Mouse (Mus musculus) layer of hippocampus, postnatal 10 days (tissue): Measurements from ENCODE around the gene AI467606. TPM values are rescaled to one million over a fixed set of nuclear protein-coding genes. Genes with fewer than 3 reads are reported as not detected.

Experiments
- DNase-seq, 2 experiments: peaks; one replicate each; pipeline ENCODE4 v3.0.0; 2021; ENCODE audit warnings: low spot score in 2 of 2
- total RNA-seq, 2 experiments: library from RNA; stranded (reverse); gene quantifications; 2 replicates each; pipeline ENCODE4 v1.2.3; 2021

AI467606 gene
- total RNA-seq, 2 experiments from 2014 or later: 1.3 to 1.4 TPM

- DNase-seq: no peak
These were observed 725 bp upstream of the AI467606 start for GRCm38 (mm10) chr7:127090154-127091113.

GRCm38 (mm10) chr7:127093914-127094313, 2.8 kb downstream of the AI467606 start:
- DNase-seq: no peak

- no peak for DNase-seq
These were observed 5.3 kb downstream of the AI467606 start for GRCm38 (mm10) chr7:127096456-127096855.

DNA sequence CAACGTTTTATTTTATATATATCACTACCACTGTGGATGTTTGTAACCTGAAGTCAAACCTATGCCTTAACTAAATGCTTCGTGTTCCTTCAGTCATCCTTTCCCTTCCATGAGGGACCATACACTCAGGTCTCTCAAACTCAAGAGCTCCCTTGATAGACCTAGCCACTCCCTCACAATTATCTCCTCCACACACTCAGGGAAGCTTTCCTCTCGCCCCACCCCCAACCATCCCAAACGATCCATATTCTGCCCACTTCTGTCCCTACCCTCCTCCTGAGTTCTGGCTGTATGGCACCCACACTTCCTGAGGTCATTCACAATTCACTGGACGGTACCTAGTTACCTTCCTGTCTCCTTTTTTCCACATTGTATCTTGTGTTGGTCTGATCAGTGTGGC, 7.4 kb downstream of the AI467606 start:
- DNase-seq: no peak

DNA sequence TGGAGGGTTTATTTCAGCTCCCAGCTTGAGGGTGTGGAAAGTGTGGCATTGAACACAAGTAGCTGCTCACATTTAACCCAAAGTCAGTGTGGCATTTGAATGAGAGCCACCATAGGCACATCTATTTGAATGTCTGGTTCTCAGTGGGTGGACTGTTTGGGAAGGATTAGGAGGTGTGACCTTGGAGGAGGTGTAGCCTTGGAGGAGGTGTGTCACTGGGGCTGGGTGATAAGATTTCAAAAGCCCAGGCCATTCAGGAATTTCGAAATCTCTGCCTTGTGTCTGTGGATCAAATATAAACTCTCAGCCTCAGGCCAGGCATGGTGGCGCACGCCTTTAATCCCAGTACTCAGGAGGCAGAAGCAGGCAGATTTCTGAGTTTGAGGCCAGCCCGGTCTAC, 7.8 kb downstream of the AI467606 start:
- no peak for DNase-seq

- no peak for DNase-seq
These were observed 8.4 kb downstream of the AI467606 start for GRCm38 (mm10) chr7:127099528-127099927.

DNA sequence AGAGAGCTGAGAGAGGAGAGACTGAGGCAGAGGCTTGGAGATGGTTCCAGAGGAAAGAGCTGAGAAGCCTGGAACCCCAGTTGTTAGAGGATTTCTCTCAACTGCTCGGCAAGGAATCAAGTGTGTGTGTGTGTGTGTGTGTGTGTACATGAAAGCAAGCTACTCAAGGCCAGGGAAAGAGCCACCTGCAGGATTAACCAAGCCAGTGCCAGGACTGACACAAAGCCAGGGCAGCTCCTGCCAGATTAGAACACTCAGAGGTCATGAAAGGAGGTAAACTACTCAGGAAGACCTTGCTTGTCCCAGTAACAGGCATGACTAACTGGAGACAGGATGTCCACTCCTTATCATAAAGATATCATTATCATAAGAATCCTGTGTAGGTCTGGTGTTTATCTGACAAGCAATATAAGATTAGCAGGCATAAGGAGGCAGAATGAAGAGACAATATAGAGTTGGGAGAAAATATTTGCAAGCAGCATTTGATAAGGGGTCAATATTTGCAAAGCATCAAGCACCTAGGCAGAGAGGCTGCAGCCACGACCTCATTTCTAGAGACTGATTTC, 10.4 kb downstream of the AI467606 start:
- DNase-seq: no peak

GRCm38 (mm10) chr7:127102148-127102547, 11.0 kb downstream of the AI467606 start:
- no peak for DNase-seq

GRCm38 (mm10) chr7:127103960-127104359, 12.8 kb downstream of the AI467606 start:
- DNase-seq: no peak

DNA sequence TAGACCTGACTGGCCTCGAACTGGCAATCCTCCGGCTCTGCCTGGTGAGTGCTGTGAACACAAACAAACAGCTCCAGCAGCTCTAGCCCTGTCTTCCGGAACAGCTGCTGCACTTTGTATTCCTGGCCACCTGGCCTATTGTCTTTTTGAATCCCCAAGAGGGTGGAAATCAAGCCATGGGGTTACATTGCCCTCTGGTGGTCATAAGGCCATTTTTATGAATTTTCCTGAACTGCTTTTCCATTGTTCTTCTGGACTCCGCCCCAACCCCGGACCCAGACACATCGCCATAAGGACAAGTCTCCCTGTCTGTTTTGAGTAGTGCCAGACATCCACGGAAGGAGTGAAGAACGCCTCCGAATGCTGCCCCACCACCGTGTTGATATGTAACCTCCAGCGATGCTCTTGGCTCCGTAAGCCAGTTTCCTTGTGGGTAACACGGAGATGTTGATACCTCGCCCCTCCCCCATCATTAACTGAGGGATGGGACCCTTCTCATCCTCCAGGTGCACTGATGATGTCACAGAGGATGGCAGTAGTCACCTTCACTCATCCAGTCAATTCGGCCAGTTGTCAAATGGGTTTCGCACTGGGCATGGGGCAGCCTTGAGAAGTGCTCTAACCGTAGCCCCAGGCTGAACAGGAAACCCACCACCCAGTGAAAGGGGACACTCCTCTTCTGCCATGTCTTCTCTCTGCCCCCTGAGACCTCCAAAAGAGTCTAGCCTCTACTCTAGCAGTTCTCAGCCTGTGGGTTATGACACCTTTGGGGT, 13.6 kb downstream of the AI467606 start:
- DNase-seq: peak; percentile 79 to 83

DNA sequence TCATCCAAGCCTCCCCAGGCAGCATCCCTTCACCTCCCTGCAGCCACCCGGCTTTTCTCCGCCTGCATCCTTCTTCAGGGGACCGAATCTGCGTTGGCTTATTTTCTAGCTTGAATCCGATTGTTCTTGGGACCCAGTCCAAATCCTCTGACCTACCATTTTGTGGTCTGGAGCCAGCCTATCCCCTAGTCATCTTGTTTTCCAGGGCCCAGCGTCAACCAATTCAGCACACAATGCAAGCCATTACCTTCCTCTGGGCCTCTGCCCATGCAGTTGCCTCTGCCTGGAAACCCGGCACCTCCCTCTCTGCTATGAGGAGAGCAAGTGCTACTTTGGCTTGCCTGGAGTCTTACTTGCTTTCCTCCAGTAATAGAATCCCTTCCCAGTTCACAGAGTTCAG, 14.4 kb downstream of the AI467606 start:
- no peak for DNase-seq

DNA sequence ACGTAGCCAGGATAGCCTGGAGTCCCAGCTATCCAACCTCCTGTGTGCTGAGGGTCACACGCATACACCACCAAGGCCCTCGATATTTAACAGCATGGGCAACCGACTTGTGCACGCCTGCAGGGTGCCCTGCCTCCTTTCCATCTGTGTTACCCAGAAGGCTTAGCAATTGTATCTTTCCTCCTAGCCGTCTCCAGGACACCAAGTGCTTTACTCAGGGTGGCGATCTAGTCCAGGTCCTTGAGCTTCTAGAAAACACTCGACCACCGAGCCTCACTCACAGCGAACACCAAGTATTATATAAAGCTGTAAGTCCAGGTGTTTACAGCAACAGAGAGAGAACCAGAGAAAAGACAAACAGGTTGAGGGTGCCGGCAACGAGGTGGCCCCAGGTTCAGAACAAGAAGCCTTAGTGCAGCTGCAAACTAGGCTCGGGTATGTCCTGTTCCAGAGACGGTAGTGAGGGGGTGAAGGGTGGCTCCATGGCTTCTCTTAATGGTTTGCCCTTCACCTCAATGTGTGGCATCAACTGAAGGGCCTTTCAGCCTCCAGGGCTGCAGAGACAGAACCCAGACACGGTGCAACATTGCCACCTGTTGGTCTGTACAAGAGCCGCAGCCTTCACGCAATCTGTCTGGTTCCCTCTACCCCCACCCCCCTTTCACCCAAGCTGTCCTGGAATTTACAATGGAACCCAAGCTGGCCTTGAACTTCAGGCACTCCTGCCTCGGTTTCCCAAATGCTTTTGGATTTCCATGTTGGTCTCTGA, 19.3 kb downstream of the AI467606 start:
- peak; percentile 88 to 89 for DNase-seq

- DNase-seq: peak; percentile 54 to 60
These were observed 20.3 kb downstream of the AI467606 start for GRCm38 (mm10) chr7:127111461-127111860.

DNA sequence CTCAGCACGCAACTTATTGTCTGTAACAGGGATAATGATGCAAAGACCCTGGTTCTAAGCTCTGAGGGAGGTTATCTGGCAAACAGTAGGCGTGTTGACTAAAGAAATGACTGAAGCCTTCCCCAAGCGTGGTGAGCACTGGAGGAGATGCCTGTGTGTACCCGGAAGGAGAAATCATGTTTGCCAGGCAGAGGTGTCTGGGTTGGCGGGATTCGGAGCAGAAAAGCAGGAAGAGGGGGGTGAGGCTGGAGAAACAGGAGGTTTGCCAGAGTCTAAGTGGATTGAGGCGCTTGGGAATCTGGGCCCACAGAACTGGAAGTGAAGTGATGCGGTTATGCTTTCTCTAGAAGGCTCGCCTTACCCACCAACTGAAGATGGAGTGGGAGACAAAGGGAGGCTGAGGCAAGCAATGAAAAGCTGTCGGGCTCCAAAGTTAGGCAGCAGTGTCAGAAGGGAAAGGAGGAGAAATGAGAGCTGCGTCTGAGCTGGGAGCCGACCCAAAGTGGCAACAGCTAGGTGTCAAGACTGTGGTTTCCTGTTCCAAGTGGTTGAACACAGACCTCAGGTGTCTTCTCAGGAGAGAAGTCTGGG, 21.2 kb downstream of the AI467606 start:
- DNase-seq: no peak

- DNase-seq: no peak
These were observed 21.9 kb downstream of the AI467606 start for GRCm38 (mm10) chr7:127112921-127113597.

- DNase-seq: no peak
These were observed 22.6 kb downstream of the AI467606 start for GRCm38 (mm10) chr7:127113614-127114259.

DNA sequence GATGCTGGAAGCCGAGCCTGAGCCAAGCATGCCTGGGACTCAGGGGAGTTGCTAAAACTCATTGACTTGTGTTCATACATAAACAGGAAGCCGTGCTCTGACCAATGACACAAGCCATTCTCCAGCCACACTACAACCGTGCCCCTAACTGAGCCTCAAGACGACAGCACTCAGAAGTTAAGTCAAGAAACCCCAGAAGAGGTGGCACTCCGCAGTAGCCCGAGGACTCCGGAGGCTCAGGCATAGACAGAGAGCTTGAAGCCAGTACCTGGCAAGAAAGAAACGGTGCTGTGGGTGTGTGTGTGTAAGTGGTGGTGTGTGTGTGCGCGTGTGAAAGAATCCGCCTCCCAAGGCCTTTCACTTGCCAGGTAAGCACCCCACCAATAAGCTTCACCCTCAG, 23.8 kb downstream of the AI467606 start:
- no peak for DNase-seq

- DNase-seq: peak; percentile 46 to 48
These were observed 25.3 kb downstream of the AI467606 start for GRCm38 (mm10) chr7:127116331-127116935.

DNA sequence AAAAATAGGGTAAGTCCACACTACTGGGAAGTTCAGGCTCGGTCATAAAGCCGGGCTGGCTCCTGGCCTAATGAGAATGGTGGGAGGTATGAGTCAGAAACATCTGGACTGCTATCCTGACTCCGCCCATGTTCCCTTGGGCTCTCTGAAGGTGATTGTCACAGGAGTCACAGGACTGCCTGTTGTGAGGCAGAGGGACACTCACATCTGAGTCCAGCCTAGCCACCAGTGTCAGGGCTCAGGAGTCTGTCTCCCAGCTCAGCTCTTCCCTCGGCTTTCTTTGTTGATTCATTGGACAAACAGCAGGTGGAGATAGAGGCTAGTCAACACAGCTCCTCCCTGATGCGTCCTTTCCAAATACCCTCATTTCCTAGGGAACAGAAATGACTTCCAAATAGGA, 26.8 kb downstream of the AI467606 start:
- no peak for DNase-seq
